Mouse (Mus musculus) stomach, embryonic 14.5 days (tissue): ENCODE results near the gene Mrpl53. TPM values are rescaled to one million over a fixed set of nuclear protein-coding genes. Genes with fewer than 3 reads are reported as not detected.

ENCODE experiments used
- ATAC-seq: fragments of 200-750 bp; cut with Nextera tagmentation; 2 replicates; pipeline ENCODE4 v1.8.0; 2017; ENCODE audit warnings: low read depth, moderate TSS enrichment; ENCODE audit not compliant: insufficient number of reproducible peaks, insufficient read depth, low FRiP score
- H3K27ac ChIP-seq: fragments of 300-500 bp; sonication (generic); 2 replicates; pipeline ENCODE4 v1.5.1; 2014; ENCODE audit warnings: mild to moderate bottlenecking, low read length, moderate library complexity, mixed read lengths
- H3K27me3 ChIP-seq: fragments of 300-500 bp; sonication (generic); 2 replicates; pipeline ENCODE4 v1.6.1; 2014; ENCODE audit warnings: low read length, control low read depth, mixed read lengths; ENCODE audit not compliant: control insufficient read depth, insufficient read depth
- H3K36me3 ChIP-seq: fragments of 300-500 bp; sonication (generic); 2 replicates; pipeline ENCODE4 v1.6.1; 2014; ENCODE audit warnings: mild to moderate bottlenecking, control low read depth, low read length, moderate library complexity, mixed read lengths; ENCODE audit not compliant: control insufficient read depth, insufficient read depth
- H3K4me1 ChIP-seq: fragments of 300-500 bp; sonication (generic); 2 replicates; pipeline ENCODE4 v1.6.1; 2014; ENCODE audit warnings: low read length, control low read depth, mixed read lengths; ENCODE audit not compliant: control insufficient read depth, insufficient read depth
- H3K4me2 ChIP-seq: fragments of 300-500 bp; sonication (generic); replicated peaks from 2 replicates; pipeline ENCODE4 v1.6.1; 2014; ENCODE audit warnings: low read depth, low read length, control low read depth
- H3K4me3 ChIP-seq: fragments of 300-500 bp; sonication (generic); 2 replicates; pipeline ENCODE4 v1.5.1; 2014; ENCODE audit warnings: low read depth, low read length, control low read depth
- H3K9ac ChIP-seq: fragments of 300-500 bp; sonication (generic); replicated peaks from 2 replicates; pipeline ENCODE4 v1.6.1; 2014; ENCODE audit warnings: low read depth, mild to moderate bottlenecking, control low read depth, low read length, moderate library complexity, mixed read lengths
- H3K9me3 ChIP-seq: fragments of 300-500 bp; sonication (generic); 2 replicates; pipeline ENCODE4 v1.6.1; 2016; ENCODE audit warnings: low read depth, low read length, control low read depth; ENCODE audit not compliant: control insufficient read depth
- WGBS: fragments of 180-500 bp; shearing (Covaris S2); extraction: QIAGEN DNeasy Blood & Tissue Kit; methylation state at CpG from one replicate; pipeline ENCODE4 v1.1.7; 2014; 5-methylcytosine and 5-hydroxymethylcytosine counted together
- polyA plus RNA-seq: library from polyadenylated mRNA; unstranded; fragments of >200 nt; fragmentation: Nextera tagmentation; extraction: Ambion mirVana; gene quantifications from 2 replicates; pipeline ENCODE4 v1.2.1, GENCODE M21; 2014

Gene Mrpl53
- polyA plus RNA-seq, 1 experiment from 2014 or later, result 129 TPM

- Histone ChIP-seq H3K4me1 (peaks cover 25% of the 10 kb centered on the region), H3K36me3 (peaks cover 25% of the 10 kb centered on the region), H3K9ac (peak overlapping the region; percentile 71; the same call in 1 of the 2 replicates), H3K4me2 (peak overlapping the region; percentile 94), H3K27ac (no peak overlapping the region), H3K9me3 (no peaks in the 10 kb centered on the region), H3K4me3 (peak overlapping the region; percentile 65), H3K27me3 (no peaks in the 10 kb centered on the region)
- ATAC-seq, result no peak
- WGBS, result 71% methylated on average over 11 of the region's 11 CpGs
Observed at GRCm38 (mm10) chr6:83116373-83117164, 7.7 kb downstream of the Mrpl53 start.

- 87% methylated on average over 4 of the region's 4 CpGs for WGBS
- Histone ChIP-seq H3K9me3 (no peaks in the 10 kb centered on the region), H3K9ac (no peak overlapping the region), H3K4me2 (no peak overlapping the region), H3K36me3 (peaks cover 22% of the 10 kb centered on the region), H3K4me1 (peaks cover 25% of the 10 kb centered on the region), H3K4me3 (no peak overlapping the region), H3K27ac (no peak overlapping the region), H3K27me3 (no peaks in the 10 kb centered on the region)
- no peak for ATAC-seq
Observed at GRCm38 (mm10) chr6:83117165-83117438, 8.3 kb downstream of the Mrpl53 start.

GRCm38 (mm10) chr6:83117616-83118015 lies 8.8 kb downstream of the Mrpl53 start:
- Histone ChIP-seq H3K36me3 (peaks cover 21% of the 10 kb centered on the region), H3K27me3 (no peaks in the 10 kb centered on the region), H3K27ac (no peak overlapping the region), H3K9ac (no peak overlapping the region), H3K4me2 (no peak overlapping the region), H3K4me1 (peaks cover 30% of the 10 kb centered on the region), H3K9me3 (no peaks in the 10 kb centered on the region), H3K4me3 (no peak overlapping the region)
- no peak for ATAC-seq
- WGBS, result 89% methylated on average over 13 of the region's 13 CpGs

GRCm38 (mm10) chr6:83118369-83118768 lies 9.5 kb downstream of the Mrpl53 start:
- 81% methylated on average over 11 of the region's 11 CpGs for WGBS
- ATAC-seq, result no peak
- H3K36me3 ChIP-seq, result peaks cover 21% of the 10 kb centered on the region
- H3K4me1 ChIP-seq, result peaks cover 34% of the 10 kb centered on the region
- H3K27me3 ChIP-seq, result no peaks in the 10 kb centered on the region
- H3K9me3 ChIP-seq, result no peaks in the 10 kb centered on the region
- H3K9ac ChIP-seq, result no peak overlapping the region
- H3K27ac ChIP-seq, result no peak overlapping the region
- H3K4me2 ChIP-seq, result no peak overlapping the region
- no peak overlapping the region for H3K4me3 ChIP-seq

- Histone ChIP-seq H3K4me1 (peaks cover 38% of the 10 kb centered on the region), H3K4me3 (no peak overlapping the region), H3K27me3 (no peaks in the 10 kb centered on the region), H3K36me3 (peaks cover 21% of the 10 kb centered on the region), H3K9ac (no peak overlapping the region), H3K4me2 (peak overlapping the region; percentile 67; the same call in 1 of the 2 replicates), H3K27ac (no peak overlapping the region), H3K9me3 (no peaks in the 10 kb centered on the region)
- 73% methylated on average over 14 of the region's 14 CpGs for WGBS
- ATAC-seq, result no peak
Observed at GRCm38 (mm10) chr6:83118825-83119733, 10.2 kb downstream of the Mrpl53 start.

DNA sequence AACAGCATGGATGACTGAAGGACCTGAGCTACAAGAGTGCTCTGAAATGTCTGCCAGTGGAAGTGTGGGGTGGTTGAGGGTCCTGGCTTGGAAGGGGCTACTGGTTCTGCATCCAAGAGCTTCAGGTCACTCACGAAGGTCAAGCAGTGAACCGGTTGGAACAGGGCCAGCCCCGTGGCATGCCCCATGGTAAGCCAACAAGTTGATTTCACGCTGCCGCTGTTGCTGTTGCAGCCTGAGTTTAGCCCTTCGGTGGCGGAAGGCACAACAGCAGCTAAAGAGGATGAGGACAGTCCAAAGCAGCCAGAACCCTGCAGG lies 10.9 kb downstream of the Mrpl53 start:
- Histone ChIP-seq H3K4me1 (peaks cover 39% of the 10 kb centered on the region), H3K27ac (no peak overlapping the region), H3K4me3 (no peak overlapping the region; the same call in 1 of the 2 replicates), H3K9me3 (no peaks in the 10 kb centered on the region), H3K4me2 (peak overlapping the region; percentile 67), H3K27me3 (no peaks in the 10 kb centered on the region), H3K36me3 (peaks cover 21% of the 10 kb centered on the region), H3K9ac (no peak overlapping the region; the same call in 1 of the 2 replicates)
- 80% methylated on average over 7 of the region's 7 CpGs for WGBS
- ATAC-seq, result no peak

DNA sequence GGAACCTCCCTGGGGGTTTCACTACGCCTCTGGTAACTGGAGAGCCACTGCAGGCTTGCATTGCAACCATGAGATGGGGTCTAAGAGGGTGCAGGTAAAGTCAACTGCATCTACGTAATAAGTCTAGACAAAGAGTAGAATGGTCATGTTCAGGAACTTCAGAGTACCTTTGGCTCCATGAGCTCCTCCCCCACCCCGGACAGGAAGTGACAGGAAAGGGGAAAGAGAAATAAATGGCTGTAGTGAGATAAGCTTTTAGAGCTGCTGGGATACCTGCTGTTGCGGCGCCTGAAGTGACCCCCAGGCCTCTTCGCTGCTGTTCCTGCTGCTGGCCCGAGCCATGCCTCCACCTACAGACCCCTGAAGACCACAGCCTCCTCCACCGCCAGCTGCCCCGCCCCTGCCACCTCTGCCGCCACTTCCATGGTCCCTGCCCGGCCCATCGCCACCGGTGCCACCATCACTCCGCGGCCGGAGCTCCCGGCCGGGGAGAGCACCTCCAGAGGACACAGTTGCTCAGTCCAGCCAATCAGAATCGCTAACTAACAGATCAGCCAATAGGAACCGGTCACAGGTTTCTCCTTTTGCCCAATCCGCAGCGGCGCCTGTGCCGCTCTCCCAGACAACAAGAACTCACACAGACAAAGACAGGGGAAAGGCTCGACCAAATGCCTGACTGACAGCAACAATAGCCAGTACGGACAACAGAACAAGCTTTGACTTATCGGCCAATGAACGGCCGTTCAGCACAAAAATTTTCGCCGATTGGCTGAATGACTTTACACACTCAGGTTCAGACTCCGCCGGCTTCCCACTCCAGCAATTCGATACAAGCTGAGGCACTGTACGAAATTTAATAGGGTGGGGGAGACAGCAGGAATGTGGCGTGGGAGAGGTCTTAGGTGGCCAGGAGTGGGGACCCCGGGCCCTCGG lies 12.4 kb downstream of the Mrpl53 start, which contains the start of gene Wbp1:
Wbp1 (minus strand) TSS at position 630 of the 933 bp plus-strand sequence.
- H3K4me1 ChIP-seq, result peaks cover 38% of the 10 kb centered on the region
- WGBS, result under 1% methylated on average over 37 of the region's 38 CpGs
- ATAC-seq, result peak; percentile 96

More for the DNA sequence above, 12.4 kb downstream of the Mrpl53 start, which contains the start of gene Wbp1:
- H3K4me3 ChIP-seq, result peak within 1 kb of the TSS; percentile 66
- no peaks in the 10 kb centered on the region for H3K9me3 ChIP-seq
- peak within 1 kb of the TSS; percentile 99 for H3K27ac ChIP-seq
- H3K4me2 ChIP-seq, result peak within 1 kb of the TSS; percentile 91
- no peaks in the 10 kb centered on the region for H3K27me3 ChIP-seq
- H3K36me3 ChIP-seq, result peaks cover 21% of the 10 kb centered on the region
- peak within 1 kb of the TSS; percentile 87 for H3K9ac ChIP-seq
